Mouse (Mus musculus) bone marrow macrophage, adult 2 months (primary cell): Measurements from ENCODE around the gene Tada2b.

ENCODE experiments used
- CTCF ChIP-seq: IDR thresholded peaks from 2 replicates; pipeline ENCODE4 v1.5.1; 2012; ENCODE audit warnings: low read depth, mild to moderate bottlenecking, low read length, moderate library complexity
- POLR2A ChIP-seq: IDR thresholded peaks from 2 replicates; pipeline ENCODE4 v1.6.1; 2012; ENCODE audit warnings: mild to moderate bottlenecking, low read depth, low read length, borderline replicate concordance

GRCm38 (mm10) chr5:36515126-36515525, 31.0 kb upstream of the Tada2b start:
- TF ChIP-seq CTCF (no peak), POLR2A (no peak)
